Mouse (Mus musculus): Measurements from ENCODE around the gene Capn15. TPM values are rescaled to one million over a fixed set of nuclear protein-coding genes. Genes with fewer than 3 reads are reported as not detected.

The Capn15 gene
- total and polyA plus RNA-seq, 2 experiments from 2014 or later: 6.0 to 7.4 TPM

DNA sequence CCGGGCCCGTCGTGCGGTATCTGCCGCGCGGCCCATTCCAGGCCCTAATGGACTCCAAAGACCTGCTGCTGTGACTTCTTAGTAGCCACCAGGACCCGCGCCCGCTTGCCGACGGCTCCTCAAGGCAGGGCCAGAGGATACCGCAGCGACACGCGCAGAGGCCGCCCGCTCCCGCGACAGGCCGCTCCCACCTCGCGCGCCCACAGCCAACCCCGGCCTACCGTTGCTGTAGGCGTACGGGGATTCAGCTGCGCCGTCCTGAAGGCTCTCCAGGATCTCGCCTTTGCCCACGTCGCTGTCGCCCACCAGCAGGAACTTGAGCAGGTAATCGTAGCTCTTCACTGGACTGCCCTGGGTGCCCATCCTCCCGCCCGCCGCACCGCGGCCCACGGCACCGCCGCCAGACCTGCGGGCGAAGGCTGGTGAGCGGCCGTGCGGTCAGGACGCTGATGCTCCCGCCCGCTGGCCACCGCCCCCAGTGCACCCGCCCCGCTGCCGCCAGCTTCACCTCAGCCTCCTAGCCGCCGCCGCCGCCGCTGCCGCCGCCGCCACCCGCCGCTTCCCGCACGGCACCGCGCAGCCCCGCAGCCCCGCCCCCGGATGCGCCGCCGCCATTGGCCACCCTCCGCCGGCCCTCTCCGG is 66.3 kb downstream of the Capn15 start, which contains the start of gene Rab40c:
TSS of gene Rab40c (minus strand) at position 584 of the 642 bp plus-strand sequence.
- Histone ChIP-seq H3K9me3 (replicated peaks; ENCODE audit: control insufficient read depth, low read length) (no peaks in the 10 kb centered on the region), H3K27ac (ENCODE audit: low read depth) (peak within 1 kb of the TSS; percentile 93), H3K4me1 (ENCODE audit: control insufficient read depth, insufficient read depth) (peaks cover 11% of the 10 kb centered on the region), H3K4me2 (ENCODE audit: low read depth, low read length) (peak within 1 kb of the TSS; percentile 85), H3K9ac (replicated peaks; ENCODE audit: low read depth, low read length) (peak within 1 kb of the TSS; percentile 93), H3K27me3 (ENCODE audit: control insufficient read depth, insufficient read depth, low read length) (no peaks in the 10 kb centered on the region), H3K4me3 (ENCODE audit: low read depth, low read length) (peak within 1 kb of the TSS; percentile 98), H3K36me3 (replicated peaks; ENCODE audit: control insufficient read depth, insufficient read depth, low read length) (no peaks in the 10 kb centered on the region)
- 1% methylated on average over 58 of the region's 78 CpGs for WGBS
- DNase-seq (ENCODE audit: low spot score): no peak
- TF ChIP-seq CTCF (IDR thresholded peaks at IDR 0.05; ENCODE audit: low read depth) (no peak), EP300 (IDR thresholded peaks at IDR 0.05; ENCODE audit: low read depth) (no peak)
- no peak for ATAC-seq (ENCODE audit: insufficient read depth, low read depth)

DNA sequence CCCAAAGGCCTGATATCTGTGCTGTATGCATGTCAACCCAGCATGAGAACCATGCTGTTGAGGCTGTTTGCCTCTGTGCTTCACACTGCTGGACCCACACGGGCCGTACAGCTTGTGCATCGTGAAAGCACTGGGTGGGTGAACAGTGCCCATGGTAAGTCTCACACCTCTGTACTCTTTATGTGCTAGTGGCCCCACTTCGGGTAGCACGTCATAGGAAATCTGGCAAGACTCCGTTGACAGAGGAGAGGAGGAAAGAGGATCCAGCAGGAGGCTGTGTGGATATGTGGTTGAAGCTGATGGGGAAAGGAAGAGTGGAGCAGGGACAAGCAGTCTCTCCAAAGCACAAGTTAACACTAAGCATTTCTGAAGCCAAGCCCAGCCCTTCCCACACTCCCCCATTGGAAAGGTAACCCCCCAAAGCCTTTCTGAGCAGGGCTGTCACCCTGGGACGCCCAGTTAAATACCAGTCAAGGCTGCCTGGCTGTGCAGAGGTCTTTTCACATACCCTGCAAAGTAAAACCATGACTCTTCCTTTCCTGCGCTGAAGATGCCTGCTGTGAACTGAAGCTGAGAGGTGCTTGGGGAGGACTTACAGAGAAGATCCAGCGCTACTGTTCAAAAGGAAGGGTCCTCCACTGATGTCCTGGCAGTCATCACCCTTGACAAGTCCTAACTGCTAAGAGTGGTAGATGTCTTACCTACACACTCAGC is 67.4 kb downstream of the Capn15 start:
- Histone ChIP-seq H3K27me3 (ENCODE audit: control insufficient read depth, insufficient read depth, low read length) (no peaks in the 10 kb centered on the region), H3K36me3 (replicated peaks; ENCODE audit: control insufficient read depth, insufficient read depth, low read length) (no peaks in the 10 kb centered on the region), H3K4me2 (ENCODE audit: low read depth, low read length) (peak overlapping the region; percentile 75), H3K27ac (ENCODE audit: low read depth) (no peak overlapping the region), H3K4me1 (ENCODE audit: control insufficient read depth, insufficient read depth) (peaks cover 21% of the 10 kb centered on the region), H3K9me3 (replicated peaks; ENCODE audit: control insufficient read depth, low read length) (no peaks in the 10 kb centered on the region), H3K4me3 (ENCODE audit: low read depth, low read length) (peak overlapping the region; percentile 98), H3K9ac (replicated peaks; ENCODE audit: low read depth, low read length) (peak overlapping the region; percentile 93)
- no peak for TF ChIP-seq EP300 (IDR thresholded peaks at IDR 0.05; ENCODE audit: low read depth)
- no peak for TF ChIP-seq CTCF (IDR thresholded peaks at IDR 0.05; ENCODE audit: low read depth)
- DNase-seq (ENCODE audit: low spot score): no peak
- WGBS: 71% methylated on average over 9 of the region's 9 CpGs
- ATAC-seq (ENCODE audit: insufficient read depth, low read depth): no peak

DNA sequence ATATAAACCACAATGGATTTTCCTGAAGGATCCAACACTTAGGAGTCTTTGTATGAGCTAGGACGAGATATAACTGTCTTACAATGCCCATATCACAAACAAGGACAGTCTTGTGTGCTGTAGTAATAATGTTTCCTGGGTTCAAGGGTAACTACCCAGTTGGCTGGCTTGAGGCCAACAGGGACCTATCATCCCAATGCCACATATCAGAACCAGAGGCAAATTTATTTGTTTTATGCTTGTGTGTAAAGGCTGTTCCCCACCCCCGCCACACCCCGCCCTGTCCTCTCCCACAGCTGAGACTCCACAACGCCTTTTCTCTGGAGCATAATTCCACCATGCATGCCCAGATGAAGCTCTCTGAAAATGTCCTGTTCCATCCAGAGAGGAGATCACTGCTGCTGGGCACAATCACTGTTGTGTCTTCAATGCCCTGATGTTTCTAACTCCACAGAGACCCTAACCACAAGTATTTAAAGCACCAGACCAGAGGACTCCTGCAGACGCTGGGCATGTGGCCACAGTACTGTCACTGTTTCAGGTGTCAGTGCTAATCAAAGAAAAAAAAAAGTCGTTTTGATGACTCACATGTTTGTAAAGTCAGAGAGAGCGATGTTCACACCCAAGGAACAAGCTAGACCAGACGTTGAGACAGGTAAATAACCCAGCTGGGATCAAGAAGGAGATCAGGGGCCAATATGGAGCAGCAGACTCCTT is 68.5 kb downstream of the Capn15 start:
- H3K9ac ChIP-seq (replicated peaks; ENCODE audit: low read depth, low read length): no peak overlapping the region
- H3K36me3 ChIP-seq (replicated peaks; ENCODE audit: control insufficient read depth, insufficient read depth, low read length): no peaks in the 10 kb centered on the region
- no peaks in the 10 kb centered on the region for H3K9me3 ChIP-seq (replicated peaks; ENCODE audit: control insufficient read depth, low read length)
- no peaks in the 10 kb centered on the region for H3K27me3 ChIP-seq (ENCODE audit: control insufficient read depth, insufficient read depth, low read length)
- ATAC-seq (ENCODE audit: insufficient read depth, low read depth) (no peak), DNase-seq (ENCODE audit: low spot score) (no peak)
- H3K27ac ChIP-seq (ENCODE audit: low read depth): no peak overlapping the region
- TF ChIP-seq EP300 (IDR thresholded peaks at IDR 0.05; ENCODE audit: low read depth) (no peak), CTCF (IDR thresholded peaks at IDR 0.05; ENCODE audit: low read depth) (no peak)
- H3K4me2 ChIP-seq (ENCODE audit: low read depth, low read length): no peak overlapping the region
- no peak overlapping the region for H3K4me3 ChIP-seq (ENCODE audit: low read depth, low read length)
- H3K4me1 ChIP-seq (ENCODE audit: control insufficient read depth, insufficient read depth): peaks cover 22% of the 10 kb centered on the region
- 74% methylated on average over 8 of the region's 8 CpGs for WGBS

DNA sequence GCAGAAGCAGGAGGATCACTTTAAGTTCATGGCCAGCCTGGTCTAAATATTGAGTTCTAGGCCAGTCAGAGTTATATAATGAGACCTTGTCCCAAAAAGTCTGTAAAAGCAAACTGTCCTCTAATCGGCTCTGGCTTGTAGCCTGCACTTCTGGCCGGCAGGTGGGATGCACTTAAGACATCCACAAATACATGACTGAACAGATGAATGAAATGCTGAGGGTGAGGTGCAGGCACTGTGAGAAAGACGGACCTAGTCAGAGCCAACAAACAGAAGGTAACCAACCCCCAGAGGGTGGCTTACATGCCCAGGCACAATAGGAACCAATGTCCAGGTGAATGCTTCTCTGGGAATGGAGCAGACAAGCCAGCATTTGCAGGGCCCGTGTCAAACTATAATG is 71.3 kb downstream of the Capn15 start:
- DNase-seq (ENCODE audit: low spot score) (no peak), ATAC-seq (ENCODE audit: insufficient read depth, low read depth) (no peak)
- Histone ChIP-seq H3K4me1 (ENCODE audit: control insufficient read depth, insufficient read depth) (peaks cover 22% of the 10 kb centered on the region), H3K27me3 (ENCODE audit: control insufficient read depth, insufficient read depth, low read length) (no peaks in the 10 kb centered on the region), H3K9me3 (replicated peaks; ENCODE audit: control insufficient read depth, low read length) (no peaks in the 10 kb centered on the region), H3K4me3 (ENCODE audit: low read depth, low read length) (no peak overlapping the region), H3K36me3 (replicated peaks; ENCODE audit: control insufficient read depth, insufficient read depth, low read length) (no peaks in the 10 kb centered on the region), H3K27ac (ENCODE audit: low read depth) (peak overlapping the region; percentile 71), H3K4me2 (ENCODE audit: low read depth, low read length) (no peak overlapping the region), H3K9ac (replicated peaks; ENCODE audit: low read depth, low read length) (no peak overlapping the region)
- WGBS: 61% methylated on average over 4 of the region's 4 CpGs
- TF ChIP-seq EP300 (IDR thresholded peaks at IDR 0.05; ENCODE audit: low read depth) (no peak), CTCF (IDR thresholded peaks at IDR 0.05; ENCODE audit: low read depth) (no peak)

DNA sequence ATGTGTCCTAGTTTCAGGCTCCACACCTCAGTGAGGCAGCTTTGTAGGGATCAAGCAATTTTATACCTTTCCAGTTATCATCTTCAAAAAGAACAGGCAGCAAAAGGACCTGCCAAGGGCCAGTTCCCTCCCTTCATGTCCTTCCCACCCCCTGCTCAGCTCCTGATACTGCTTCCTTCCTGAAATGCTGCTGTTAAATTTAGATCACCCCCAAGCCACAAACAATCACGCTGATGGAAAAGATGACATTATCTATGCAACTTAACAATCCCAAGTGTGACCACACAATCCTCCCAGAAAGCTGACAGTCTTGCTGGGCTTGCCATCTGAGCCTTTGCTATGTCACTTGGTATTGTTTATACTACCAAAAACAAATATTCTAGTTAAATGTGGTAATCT is 71.7 kb downstream of the Capn15 start:
- peak overlapping the region; percentile 71 for H3K27ac ChIP-seq (ENCODE audit: low read depth)
- no peaks in the 10 kb centered on the region for H3K36me3 ChIP-seq (replicated peaks; ENCODE audit: control insufficient read depth, insufficient read depth, low read length)
- H3K4me3 ChIP-seq (ENCODE audit: low read depth, low read length): peak overlapping the region; percentile 7; the same call in 1 of the 2 replicates

More for the DNA sequence above, 71.7 kb downstream of the Capn15 start:
- TF ChIP-seq EP300 (IDR thresholded peaks at IDR 0.05; ENCODE audit: low read depth) (no peak), CTCF (IDR thresholded peaks at IDR 0.05; ENCODE audit: low read depth) (no peak)
- ATAC-seq (ENCODE audit: insufficient read depth, low read depth) (no peak), DNase-seq (ENCODE audit: low spot score) (no peak)
- Histone ChIP-seq H3K9me3 (replicated peaks; ENCODE audit: control insufficient read depth, low read length) (no peaks in the 10 kb centered on the region), H3K9ac (replicated peaks; ENCODE audit: low read depth, low read length) (no peak overlapping the region; the same call in 1 of the 2 replicates), H3K27me3 (ENCODE audit: control insufficient read depth, insufficient read depth, low read length) (no peaks in the 10 kb centered on the region), H3K4me1 (ENCODE audit: control insufficient read depth, insufficient read depth) (peaks cover 21% of the 10 kb centered on the region), H3K4me2 (ENCODE audit: low read depth, low read length) (peak overlapping the region; percentile 41)
- 21% methylated on average over 1 of the region's 1 CpGs for WGBS
